Mouse (Mus musculus): ENCODE results near the gene Gm49373.

DNA sequence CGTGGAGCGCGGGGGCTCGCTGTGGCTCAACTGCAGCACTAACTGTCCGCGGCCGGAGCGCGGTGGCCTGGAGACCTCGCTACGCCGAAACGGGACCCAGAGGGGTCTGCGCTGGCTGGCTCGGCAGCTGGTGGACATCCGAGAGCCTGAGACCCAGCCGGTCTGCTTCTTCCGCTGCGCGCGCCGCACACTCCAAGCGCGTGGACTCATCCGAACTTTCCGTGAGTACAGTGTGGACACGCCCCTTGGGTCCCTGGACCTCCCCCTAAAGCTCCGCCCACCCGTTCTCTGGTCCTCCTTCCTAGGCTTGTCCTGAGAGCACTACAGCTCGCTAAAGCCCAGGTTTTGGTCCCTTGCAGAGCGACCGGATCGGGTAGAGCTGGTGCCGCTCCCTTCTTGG is 39.8 kb downstream of the Gm49373 start:
- TF ChIP-seq CTCF (conservative IDR thresholded peaks at IDR 0.05; ENCODE audit: insufficient read depth, insufficient read length, low read depth, low read length): no peak
- no peak for TF ChIP-seq POLR2A (IDR thresholded peaks at IDR 0.05; ENCODE audit: low read depth, low read length)
